Mouse (Mus musculus) ES-E14 (cell line): ENCODE results near the gene Ubl4b. TPM values are rescaled to one million over a fixed set of nuclear protein-coding genes. Genes with fewer than 3 reads are reported as not detected.

Experiments used
- DNase-seq: peaks from one replicate; pipeline ENCODE4 v3.0.0-alpha.2; 2013; ENCODE audit warnings: low read depth, low spot score
- H3K27ac ChIP-seq: 2 replicates; pipeline ENCODE4 v1.5.1; 2012; ENCODE audit warnings: low read depth, mild to moderate bottlenecking, low read length, moderate library complexity, mixed read lengths; ENCODE audit not compliant: poor library complexity, insufficient read depth, severe bottlenecking
- H3K36me3 ChIP-seq: 2 replicates; pipeline ENCODE4 v1.6.1; 2012; ENCODE audit warnings: mild to moderate bottlenecking, low read length, moderate library complexity, mixed read lengths; ENCODE audit not compliant: control insufficient read depth, poor library complexity, insufficient read depth, severe bottlenecking
- H3K4me1 ChIP-seq, 2 experiments: fragments of 150-350 bp in 1 of 2; sonication (generic) in 1 of 2; 2 replicates each; pipeline ENCODE4 v1.6.1; 2012; ENCODE audit warnings: low read length in 2 of 2, mild to moderate bottlenecking in 1 of 2, mixed read lengths in 1 of 2; ENCODE audit not compliant: control insufficient read depth in 2 of 2, insufficient read depth in 2 of 2, poor library complexity in 1 of 2
- H3K4me3 ChIP-seq, 2 experiments: fragments of 150-350 bp in 1 of 2; sonication (generic) in 1 of 2; 2 replicates each; pipeline ENCODE4 v1.5.1; 2012; ENCODE audit warnings: low read length in 2 of 2, low read depth in 1 of 2, mild to moderate bottlenecking in 1 of 2, mixed read lengths in 1 of 2; ENCODE audit not compliant: insufficient read depth in 1 of 2, poor library complexity in 1 of 2, severe bottlenecking in 1 of 2
- H3K9ac ChIP-seq: 2 replicates; pipeline ENCODE4 v1.6.1; 2012; ENCODE audit warnings: low read depth, mild to moderate bottlenecking, low read length, mixed read lengths; ENCODE audit not compliant: poor library complexity, insufficient read depth, severe bottlenecking
- H3K9me3 ChIP-seq: fragments of 150-350 bp; sonication (generic); 2 replicates; pipeline ENCODE4 v1.6.1; 2012; ENCODE audit warnings: low read depth, mild to moderate bottlenecking, low read length; ENCODE audit not compliant: control insufficient read depth, insufficient read depth
- CHD2 ChIP-seq: IDR thresholded peaks from 2 replicates; pipeline ENCODE4 v1.6.1; 2014; ENCODE audit warnings: mild to moderate bottlenecking, low read depth, low read length, inconsistent platforms
- HCFC1 ChIP-seq: IDR thresholded peaks from 2 replicates; pipeline ENCODE4 v1.6.1; 2012; ENCODE audit warnings: low read length, inconsistent platforms, borderline replicate concordance; ENCODE audit not compliant: insufficient read depth
- MAFK ChIP-seq: IDR thresholded peaks from 2 replicates; pipeline ENCODE4 v1.6.1; 2014; ENCODE audit warnings: mild to moderate bottlenecking, low read depth, low read length, inconsistent platforms; ENCODE audit not compliant: insufficient read depth
- ZC3H11A ChIP-seq: IDR thresholded peaks from 2 replicates; pipeline ENCODE4 v1.6.1; 2012; ENCODE audit warnings: low read depth, mild to moderate bottlenecking, inconsistent platforms, low read length, borderline replicate concordance
- ZNF384 ChIP-seq: IDR thresholded peaks from 2 replicates; pipeline ENCODE4 v1.6.1; 2012; ENCODE audit warnings: low read depth, low read length, inconsistent platforms
- in situ Hi-C, 2 experiments: fragments of 600-800 bp; cut with MboI; formaldehyde crosslinking; loops; one replicate each; pipeline ENCODE4 v1.15.1; 2025; ENCODE audit warnings: low sequenced_read_pairs in 2 of 2, inconsistent platforms in 1 of 2; ENCODE audit not compliant: unreplicated experiment in 2 of 2
- total RNA-seq: library from RNA; depleted of rRNA; stranded (reverse); fragments of 300-350 nt; gene quantifications from 2 replicates; pipeline ENCODE4 v1.2.3, GENCODE M21; 2012

Ubl4b gene
- total RNA-seq, 1 experiment = not detected

DNA sequence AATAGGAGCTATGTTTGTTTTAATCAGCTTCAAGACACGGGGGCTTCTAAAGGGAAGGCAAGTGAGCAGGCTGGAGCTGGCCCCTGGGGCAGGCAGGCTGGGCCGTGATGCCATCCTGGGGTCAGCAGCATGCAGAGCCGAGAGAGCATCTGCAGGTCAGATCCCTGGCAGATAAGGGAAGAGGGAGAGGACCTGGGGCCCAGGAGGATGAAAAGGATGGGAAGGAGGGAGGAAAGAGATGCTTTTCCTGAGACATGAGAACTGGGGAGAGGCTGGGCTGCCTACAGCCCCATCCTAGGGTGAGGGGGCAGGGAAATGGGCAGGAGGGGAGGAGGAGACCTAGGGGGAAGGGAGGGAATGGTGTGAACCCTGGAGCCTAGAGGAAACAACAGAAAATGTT, 10.5 kb upstream of the Ubl4b start:
- no peak overlapping the region for H3K27ac ChIP-seq
- no peaks in the 10 kb centered on the region for H3K9me3 ChIP-seq
- no peaks in the 10 kb centered on the region for H3K36me3 ChIP-seq
- H3K9ac ChIP-seq = no peak overlapping the region
- no peak overlapping the region for H3K4me3 ChIP-seq
- in situ Hi-C loops = no loop called here
- TF ChIP-seq ZNF384 (no peak), ZC3H11A (no peak), HCFC1 (no peak), CHD2 (no peak), MAFK (no peak)
- no peak for DNase-seq
- no peaks in the 10 kb centered on the region for H3K4me1 ChIP-seq

DNA sequence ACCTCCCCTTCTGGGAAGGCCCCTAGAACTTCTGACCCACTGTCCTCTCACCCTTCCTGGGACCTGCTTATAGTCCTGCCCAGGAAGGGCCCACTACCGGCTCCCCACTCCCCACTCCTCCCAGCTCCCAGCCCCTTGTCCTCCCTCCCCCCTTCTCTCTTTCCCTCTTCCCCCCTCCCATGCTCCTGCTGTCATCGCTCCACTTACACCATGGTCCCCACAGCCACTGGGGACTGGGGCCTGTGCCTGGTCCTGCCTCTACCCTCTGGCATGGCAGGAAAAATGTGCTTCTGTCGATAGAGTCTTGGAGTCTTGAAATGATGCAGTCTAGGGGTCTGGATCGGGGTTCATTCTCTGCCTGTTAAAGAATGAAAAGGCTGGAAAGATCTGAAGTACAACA, 9.0 kb upstream of the Ubl4b start:
- TF ChIP-seq MAFK = no peak
- TF ChIP-seq CHD2 = no peak
- TF ChIP-seq ZC3H11A = no peak
- TF ChIP-seq HCFC1 = no peak
- TF ChIP-seq ZNF384 = no peak
- Histone ChIP-seq H3K27ac (no peak overlapping the region), H3K9ac (no peak overlapping the region; the same call in 1 of the 2 replicates), H3K9me3 (no peaks in the 10 kb centered on the region), H3K36me3 (no peaks in the 10 kb centered on the region), H3K4me3 (no peak overlapping the region), H3K4me1 (no peaks in the 10 kb centered on the region)
- no peak for DNase-seq
- in situ Hi-C loops = no loop called here

DNA sequence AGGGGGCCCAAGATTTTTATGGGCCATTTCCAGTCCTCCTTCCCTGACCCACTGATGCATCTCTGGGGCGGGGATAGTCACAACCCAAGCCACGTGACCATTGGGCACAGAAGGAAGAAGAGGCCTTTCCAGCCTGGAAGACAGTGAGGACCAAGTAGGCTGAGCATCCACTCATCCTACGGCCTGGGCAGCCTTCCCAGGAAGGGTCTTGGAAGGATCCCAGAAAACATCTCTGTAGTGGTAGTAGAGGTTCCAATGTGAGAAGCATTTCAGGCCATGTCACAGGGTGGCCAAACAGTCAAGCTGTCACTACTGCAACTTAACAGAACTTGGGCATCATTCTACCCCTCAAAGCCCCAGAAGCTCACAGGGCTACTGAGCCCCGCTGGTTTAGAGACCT, 7.7 kb upstream of the Ubl4b start:
- no peaks in the 10 kb centered on the region for H3K9me3 ChIP-seq
- no peak for DNase-seq
- in situ Hi-C loops = no loop called here
- no peak overlapping the region for H3K27ac ChIP-seq
- no peak for TF ChIP-seq ZC3H11A
- no peak for TF ChIP-seq MAFK
- TF ChIP-seq CHD2 = no peak
- TF ChIP-seq ZNF384 = no peak
- TF ChIP-seq HCFC1 = no peak
- no peak overlapping the region for H3K4me3 ChIP-seq
- no peaks in the 10 kb centered on the region for H3K36me3 ChIP-seq
- no peak overlapping the region for H3K9ac ChIP-seq
- no peaks in the 10 kb centered on the region for H3K4me1 ChIP-seq

DNA sequence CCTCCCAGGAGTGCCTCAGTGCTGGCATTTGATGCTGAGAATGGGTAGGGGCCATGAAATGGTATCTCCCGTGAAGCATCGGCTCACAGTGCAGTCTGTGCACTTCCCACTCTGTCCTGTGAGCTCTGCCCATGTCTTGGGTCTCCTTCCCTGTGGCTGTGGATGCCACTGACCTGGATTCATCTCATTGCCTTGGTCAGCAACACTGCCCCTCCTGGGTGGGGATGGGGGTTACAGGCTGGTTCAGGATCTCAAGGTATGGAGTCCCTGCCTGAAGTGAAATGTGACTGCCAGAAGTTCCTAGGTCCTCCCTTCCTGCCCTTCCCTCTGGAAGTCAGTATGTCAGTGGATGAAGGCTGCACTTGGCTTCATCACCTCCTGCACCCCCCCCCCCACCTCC, 7.2 kb upstream of the Ubl4b start:
- Histone ChIP-seq H3K9ac (no peak overlapping the region), H3K27ac (no peak overlapping the region), H3K4me3 (no peak overlapping the region), H3K9me3 (no peaks in the 10 kb centered on the region), H3K36me3 (no peaks in the 10 kb centered on the region), H3K4me1 (no peaks in the 10 kb centered on the region)
- no peak for TF ChIP-seq ZC3H11A
- no peak for TF ChIP-seq MAFK
- TF ChIP-seq CHD2 = no peak
- TF ChIP-seq ZNF384 = no peak
- no peak for TF ChIP-seq HCFC1
- no peak for DNase-seq
- in situ Hi-C loops = no loop called here

DNA sequence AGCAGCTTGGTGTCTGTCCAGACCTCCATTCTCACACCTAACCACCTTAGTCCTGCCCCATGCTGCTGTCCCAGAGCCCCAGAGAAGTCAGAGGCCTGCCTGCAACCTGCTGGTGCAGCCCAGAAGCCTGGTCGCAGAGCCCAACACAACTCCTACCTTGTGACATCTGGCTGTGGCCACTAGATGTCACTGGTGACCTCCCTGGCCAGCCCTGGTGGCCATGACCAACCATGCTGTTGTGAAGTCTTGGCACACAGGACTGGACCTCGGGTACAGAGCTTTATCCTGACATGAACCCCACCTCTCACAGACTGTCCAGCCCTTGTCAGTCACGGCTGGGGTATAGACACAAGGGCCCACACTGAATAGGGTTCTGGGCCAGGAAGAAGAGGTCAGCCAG, 4.3 kb upstream of the Ubl4b start:
- no peaks in the 10 kb centered on the region for H3K9me3 ChIP-seq
- TF ChIP-seq HCFC1 (no peak), ZC3H11A (no peak)
- no peaks in the 10 kb centered on the region for H3K36me3 ChIP-seq
- no peaks in the 10 kb centered on the region for H3K4me1 ChIP-seq
- DNase-seq = no peak
- in situ Hi-C loops = no loop called here
- no peak overlapping the region for H3K27ac ChIP-seq
- H3K4me3 ChIP-seq = no peak overlapping the region
- H3K9ac ChIP-seq = no peak overlapping the region
